Mouse (Mus musculus) C2C12 (cell line): ENCODE results near the gene Ube2l3. TPM values are rescaled to one million over a fixed set of nuclear protein-coding genes. Genes with fewer than 3 reads are reported as not detected.

Experiments
- H3K27me3 ChIP-seq: one replicate; pipeline ENCODE4 v1.6.1; 2011; ENCODE audit not compliant: control insufficient read depth, insufficient read depth, insufficient read length
- H3K36me3 ChIP-seq: one replicate; pipeline ENCODE4 v1.6.1; 2011; ENCODE audit not compliant: control insufficient read depth, insufficient read depth
- H3K4me3 ChIP-seq: one replicate; pipeline ENCODE4 v1.5.1; 2011; ENCODE audit warnings: mild to moderate bottlenecking, control low read depth; ENCODE audit not compliant: poor library complexity, insufficient read depth, severe bottlenecking
- H3K79me2 ChIP-seq: one replicate; pipeline ENCODE4 v1.6.1; 2011; ENCODE audit not compliant: control insufficient read depth, insufficient read depth
- H3K79me3 ChIP-seq: one replicate; pipeline ENCODE4 v1.6.1; 2011; ENCODE audit warnings: low read depth, control low read depth
- H3ac ChIP-seq: one replicate; pipeline ENCODE3; 2011; ENCODE audit warnings: low read depth; ENCODE audit not compliant: control insufficient read depth, insufficient read length
- CEBPB ChIP-seq: IDR thresholded peaks from one replicate; pipeline ENCODE4 v1.6.1; 2011; ENCODE audit warnings: low read depth, mild to moderate bottlenecking, control low read depth, moderate library complexity
- CTCF ChIP-seq: IDR thresholded peaks from one replicate; pipeline ENCODE4 v1.5.1; 2011; ENCODE audit not compliant: control insufficient read depth, insufficient read depth, insufficient read length
- FOSL1 ChIP-seq: IDR thresholded peaks from one replicate; pipeline ENCODE4 v1.8.0; 2011; ENCODE audit warnings: mild to moderate bottlenecking, low read length; ENCODE audit not compliant: poor library complexity, insufficient read depth, severe bottlenecking
- MAX ChIP-seq: IDR thresholded peaks from one replicate; pipeline ENCODE4 v1.6.1; 2011; ENCODE audit warnings: mild to moderate bottlenecking, control low read depth
- MYOD1 ChIP-seq: IDR thresholded peaks from one replicate; pipeline ENCODE4 v1.6.1; 2011; ENCODE audit warnings: low read depth; ENCODE audit not compliant: control insufficient read depth, insufficient read length
- MYOG ChIP-seq: IDR thresholded peaks from one replicate; pipeline ENCODE4 v1.6.1; 2011; ENCODE audit not compliant: control insufficient read depth, insufficient read length; ENCODE audit errors: extremely low read depth
- USF1 ChIP-seq: IDR thresholded peaks from one replicate; pipeline ENCODE4 v1.6.1; 2011; ENCODE audit warnings: low read depth, mild to moderate bottlenecking, control low read depth, moderate library complexity
- microRNA-seq: library from miRNA; unstranded; fragments of <30 nt; microRNA quantifications from one replicate; pipeline ENCODE4, GENCODE M21; 2019; ENCODE audit warnings: borderline microRNAs expressed
- polyA plus RNA-seq: library from polyadenylated mRNA; unstranded; fragments of >200 nt; fragmentation: generic; extraction: Trizol; gene quantifications from one replicate; pipeline ENCODE4 v1.2.1, GENCODE M21; 2012; ENCODE audit warnings: missing spikeins

The Ube2l3 gene
- polyA plus RNA-seq, 1 experiment: 135 TPM

GRCm38 (mm10) chr16:17121569-17121968 lies 80.9 kb downstream of the Ube2l3 start:
- TF ChIP-seq CEBPB: no peak
- no peak for TF ChIP-seq MYOD1
- no peak for TF ChIP-seq MAX
- Histone ChIP-seq H3K79me3 (peaks cover 3% of the 10 kb centered on the region), H3K27me3 (no peaks in the 10 kb centered on the region), H3K4me3 (no peak overlapping the region), H3K36me3 (peaks cover 28% of the 10 kb centered on the region), H3K79me2 (peaks cover 21% of the 10 kb centered on the region), H3ac (no peak overlapping the region)

DNA sequence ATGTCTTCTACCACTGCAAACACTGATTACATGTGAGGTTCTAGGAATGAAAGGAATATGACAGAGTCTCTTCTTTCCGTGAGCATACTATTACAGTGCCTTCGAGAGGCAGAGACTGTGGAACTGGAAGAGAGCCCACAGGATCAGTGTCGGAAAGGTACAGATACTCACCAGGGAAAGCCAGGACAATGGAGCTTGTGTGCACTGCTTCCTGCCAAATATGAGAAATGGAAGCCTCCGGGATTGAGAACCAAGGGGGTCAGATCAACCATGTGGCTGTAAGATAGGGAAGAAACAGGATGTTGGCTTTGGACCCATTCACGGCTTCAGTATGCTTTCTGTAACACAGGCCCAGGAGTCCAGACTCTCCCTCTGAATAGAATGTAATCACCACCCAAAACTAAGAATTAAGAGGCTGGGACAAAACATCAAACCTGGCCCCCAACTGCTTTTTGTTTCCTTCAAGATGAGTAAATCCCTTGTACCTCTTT lies 85.1 kb downstream of the Ube2l3 start:
- H3ac ChIP-seq: no peak overlapping the region
- peaks cover 32% of the 10 kb centered on the region for H3K36me3 ChIP-seq
- H3K4me3 ChIP-seq: no peak overlapping the region
- TF ChIP-seq MYOG: no peak
- no peak for TF ChIP-seq USF1
- TF ChIP-seq MAX: no peak
- TF ChIP-seq FOSL1: no peak
- H3K79me2 ChIP-seq: no peaks in the 10 kb centered on the region
- H3K79me3 ChIP-seq: no peaks in the 10 kb centered on the region
- no peaks in the 10 kb centered on the region for H3K27me3 ChIP-seq

DNA sequence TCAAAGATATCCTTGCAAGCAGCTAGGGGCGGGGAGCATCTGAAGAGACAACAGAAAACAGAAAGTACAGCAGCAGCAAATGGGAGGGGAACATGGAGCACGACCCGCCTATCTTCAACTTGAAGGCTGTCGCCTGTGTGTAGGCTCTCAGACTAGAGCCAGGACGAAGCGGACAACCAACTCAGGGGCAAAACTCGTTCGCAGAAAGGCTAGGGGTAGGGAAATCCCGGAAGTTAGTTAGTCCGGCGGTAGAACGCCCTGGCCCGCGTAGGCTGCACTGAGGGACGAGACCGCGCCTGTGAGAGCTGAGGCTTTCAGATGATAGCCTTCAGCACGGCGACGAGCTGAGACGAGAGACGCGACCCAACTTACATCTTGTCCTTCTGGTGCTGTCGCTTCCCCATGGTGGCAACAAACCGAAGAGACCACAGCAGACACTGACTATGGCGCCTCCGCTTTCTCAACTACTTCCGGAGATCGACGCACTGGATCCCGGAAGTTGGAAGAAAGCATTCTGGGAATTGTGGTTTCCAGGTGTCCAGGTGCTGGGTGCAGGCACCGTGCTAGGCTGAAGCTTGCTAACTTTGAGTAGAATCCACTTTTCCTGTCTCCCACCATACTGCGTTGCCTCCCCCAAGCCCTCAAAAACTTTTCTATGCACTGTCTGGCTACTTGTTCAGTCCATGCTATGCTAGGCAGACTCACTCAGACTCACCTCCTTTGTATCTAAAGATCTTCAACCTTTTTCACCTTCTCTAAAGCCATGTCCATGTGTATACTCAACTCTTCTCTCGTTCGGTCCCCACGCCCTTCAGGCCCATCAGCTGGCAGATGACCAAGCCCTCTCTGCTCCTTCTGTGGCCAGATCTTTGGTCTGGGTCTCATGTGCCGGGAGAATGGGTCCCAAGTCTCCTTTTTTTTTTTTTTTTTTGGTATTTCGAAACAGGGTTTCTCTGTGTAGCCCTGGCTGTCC lies 91.4 kb downstream of the Ube2l3 start, which contains the start of gene Ppil2:
Gene Ppil2 (minus strand): TSS at position 487 of the 973 bp plus-strand sequence.
- peaks cover 32% of the 10 kb centered on the region for H3K79me2 ChIP-seq
- H3K36me3 ChIP-seq: peaks cover 34% of the 10 kb centered on the region
- H3K4me3 ChIP-seq: peak within 1 kb of the TSS; percentile 89
- no peaks in the 10 kb centered on the region for H3K27me3 ChIP-seq
- H3ac ChIP-seq: peak within 1 kb of the TSS; percentile 100
- TF ChIP-seq MYOD1 (no peak), CTCF (no peak), MAX (no peak), MYOG (no peak), CEBPB (no peak), USF1 (no peak), FOSL1 (no peak)
- H3K79me3 ChIP-seq: peaks cover 15% of the 10 kb centered on the region

- no peak overlapping the region for H3K4me3 ChIP-seq
- TF ChIP-seq MYOG (no peak), CEBPB (no peak), MYOD1 (no peak), MAX (no peak), USF1 (no peak), CTCF (no peak), FOSL1 (no peak)
- no peaks in the 10 kb centered on the region for H3K27me3 ChIP-seq
- no peak overlapping the region for H3ac ChIP-seq
- H3K79me3 ChIP-seq: peaks cover 6% of the 10 kb centered on the region
- H3K36me3 ChIP-seq: peaks cover 51% of the 10 kb centered on the region
- peaks cover 18% of the 10 kb centered on the region for H3K79me2 ChIP-seq
Measured at GRCm38 (mm10) chr16:17104600-17104999, 97.8 kb downstream of the Ube2l3 start.

DNA sequence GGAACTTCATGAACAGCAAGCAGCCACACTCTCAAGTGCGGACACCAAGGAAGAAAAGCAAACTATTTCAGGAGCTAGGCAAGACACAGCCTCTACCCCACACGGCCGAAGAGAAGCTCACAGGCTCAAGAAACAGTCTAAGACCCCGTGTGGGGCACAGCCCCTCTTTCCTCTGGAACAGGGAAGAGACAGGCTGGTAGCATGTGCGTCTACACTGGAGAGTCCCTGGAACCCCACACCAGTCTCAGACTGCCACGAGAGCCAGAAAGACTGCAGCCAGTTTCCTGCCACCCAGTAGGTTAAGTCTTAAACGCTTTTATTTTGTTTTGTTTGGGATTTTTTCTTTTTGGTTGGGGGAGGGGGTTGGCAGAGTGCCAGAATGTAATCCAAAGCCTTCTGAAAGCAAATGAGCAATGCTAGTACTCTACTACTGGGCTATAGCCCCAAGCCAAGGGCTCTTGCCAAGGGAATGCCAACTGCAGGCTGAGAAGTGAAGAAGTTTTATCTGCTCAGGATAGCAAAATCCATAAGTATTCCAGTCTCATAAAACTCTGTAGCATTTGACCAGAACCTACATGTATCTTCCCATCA lies 99.7 kb downstream of the Ube2l3 start:
- TF ChIP-seq FOSL1: no peak

More for the DNA sequence above, 99.7 kb downstream of the Ube2l3 start:
- peaks cover 48% of the 10 kb centered on the region for H3K36me3 ChIP-seq
- peaks cover 3% of the 10 kb centered on the region for H3K79me2 ChIP-seq
- no peak overlapping the region for H3K4me3 ChIP-seq
- H3K27me3 ChIP-seq: no peaks in the 10 kb centered on the region
- no peaks in the 10 kb centered on the region for H3K79me3 ChIP-seq
- no peak overlapping the region for H3ac ChIP-seq

Small RNA genes lying within 50 kb of the gene (microRNA-seq; reads per million reads assigned to microRNA genes)
- gene Mir130b (1,654 reads per million, percentile 88 among the genes with 10 or more reads in this experiment), gene Mir301b (10.2 reads per million, percentile 59 among the genes with 10 or more reads in this experiment)

Other genes with a start within 250 kb of the Ube2l3 start
- gene Mapk1, start 219.3 kb downstream of the Ube2l3 start, polyA plus RNA-seq: 77.2 TPM
- gene Ypel1, start 133.0 kb downstream of the Ube2l3 start, polyA plus RNA-seq: 0.89 TPM
- gene Ppil2, start 91.4 kb downstream of the Ube2l3 start, polyA plus RNA-seq: 46.0 TPM
- 25.4 TPM for gene 2610318N02Rik, start 77.5 kb downstream of the Ube2l3 start, polyA plus RNA-seq
- gene Sdf2l1, start 70.3 kb downstream of the Ube2l3 start, polyA plus RNA-seq: 41.1 TPM
- 5.6 TPM for gene Ydjc, start 58.0 kb downstream of the Ube2l3 start, polyA plus RNA-seq
- gene Ccdc116, start 55.4 kb downstream of the Ube2l3 start, polyA plus RNA-seq: 0.18 TPM
- gene Rimbp3, start 6.0 kb upstream of the Ube2l3 start, polyA plus RNA-seq: 0.02 TPM
- 1.1 TPM for gene Hic2, start 30.9 kb upstream of the Ube2l3 start, polyA plus RNA-seq
- gene Tmem191c, start 73.4 kb upstream of the Ube2l3 start, polyA plus RNA-seq: 1.3 TPM
- 0.16 TPM for gene Serpind1, start 128.7 kb upstream of the Ube2l3 start, polyA plus RNA-seq
- gene Snap29, start 203.3 kb upstream of the Ube2l3 start, polyA plus RNA-seq: 9.1 TPM
- 39.5 TPM for gene Pi4ka, start 203.7 kb upstream of the Ube2l3 start, polyA plus RNA-seq
- gene Crkl, start 249.3 kb upstream of the Ube2l3 start, polyA plus RNA-seq: 15.2 TPM